In genomic region chr3:127913885-127914709, GRCm38 (mm10) we compare ENCODE assay signal across 10 mouse cellular contexts. TPM values are rescaled to one million over a fixed set of nuclear protein-coding genes. Genes with fewer than 3 reads are reported as not detected.
DNase-seq lines count a peak whose midpoint lies in the region; ATAC-seq and TF ChIP-seq lines count a peak whose summit lies in the region.
"Had no signal": no experiment of that assay in that cellular context is flagged by ENCODE, and none has a peak within 500 bp of the region (broad histone marks: within the 10 kb centered on the region; RNA-seq: fewer than 3 reads in every experiment).

No protein-coding gene starts in this region.

- H3K4me1 ChIP-seq in lung, adult 2 months (ENCODE audit: control insufficient read depth, insufficient read depth, low read length) = no peaks in the 10 kb centered on the region
- 0 out of 2 replicates have a peak, but pooled peaks cover 2% of the 10 kb centered on the region for H3K4me1 ChIP-seq in limb, embryonic 15.5 days
- H3K4me1 ChIP-seq in stomach, embryonic 15.5 days = no peaks in the 10 kb centered on the region
- H3K4me1 ChIP-seq in hindbrain, embryonic 10.5 days (replicated peaks) = no peaks in the 10 kb centered on the region
- H3K4me1 ChIP-seq: limb, embryonic 12.5 days had no signal

- H3K4me3 ChIP-seq in lung, adult 2 months (replicated peaks; ENCODE audit: extremely low read depth, low read depth, low read length) = peak overlapping the region; percentile 38
- H3K4me3 ChIP-seq in limb, embryonic 15.5 days = no peak overlapping the region
- H3K4me3 ChIP-seq in stomach, embryonic 15.5 days (replicated peaks) = no peak overlapping the region
- no peak overlapping the region for H3K4me3 ChIP-seq in hindbrain, embryonic 10.5 days
- H3K4me3 ChIP-seq: limb, embryonic 12.5 days had no signal

- no peaks in the 10 kb centered on the region for H3K27me3 ChIP-seq in limb, embryonic 15.5 days
- H3K27me3 ChIP-seq in stomach, embryonic 15.5 days (replicated peaks) = no peaks in the 10 kb centered on the region
- no peaks in the 10 kb centered on the region for H3K27me3 ChIP-seq in hindbrain, embryonic 10.5 days (ENCODE audit: insufficient read depth, poor library complexity, severe bottlenecking)
- H3K27me3 ChIP-seq: limb, embryonic 12.5 days had no signal

- no peak for DNase-seq in lung, adult 2 months
- DNase-seq in lung, adult 18-20 months = no peak
- no peak for DNase-seq in layer of hippocampus, adult 18-20 months (ENCODE audit: low spot score in 2 of 2)
- DNase-seq in hindbrain, embryonic 10.5 days (ENCODE audit: low spot score) = no peak
- DNase-seq: cerebellum, postnatal 10 days had no signal

- no peak for TF ChIP-seq POLR2A in lung, adult 2 months (IDR thresholded peaks at IDR 0.05; ENCODE audit: borderline replicate concordance, extremely low read depth, low read depth, low read length)

- H3K36me3 ChIP-seq in limb, embryonic 15.5 days = no peaks in the 10 kb centered on the region
- H3K36me3 ChIP-seq in stomach, embryonic 15.5 days = no peaks in the 10 kb centered on the region
- H3K36me3 ChIP-seq in hindbrain, embryonic 10.5 days = no peaks in the 10 kb centered on the region
- H3K36me3 ChIP-seq: limb, embryonic 12.5 days had no signal

- peak overlapping the region; percentile 1; the same call in 1 of the 2 replicates for H3K27ac ChIP-seq in limb, embryonic 15.5 days
- peak overlapping the region; percentile 67 for H3K27ac ChIP-seq in stomach, embryonic 15.5 days
- H3K27ac ChIP-seq in hindbrain, embryonic 10.5 days = no peak overlapping the region
- H3K27ac ChIP-seq: limb, embryonic 12.5 days had no signal

- peak; percentile 67 for ATAC-seq in granulocyte monocyte progenitor cell, adult 5-6 weeks (replicated peaks; ENCODE audit: poor library complexity, severe bottlenecking)
- no peak for ATAC-seq in limb, embryonic 15.5 days (ENCODE audit: insufficient number of reproducible peaks, low FRiP score, low TSS enrichment, low read depth)
- ATAC-seq in stomach, embryonic 15.5 days (ENCODE audit: insufficient read depth, low FRiP score, low read depth) = peak; percentile 74; the same call in 1 of the 2 replicates
- ATAC-seq: Patski had no signal

- H3K9ac ChIP-seq in limb, embryonic 15.5 days = no peak overlapping the region
- no peak overlapping the region for H3K9ac ChIP-seq in stomach, embryonic 15.5 days
- H3K9ac ChIP-seq: limb, embryonic 12.5 days had no signal

- TF ChIP-seq CTCF in lung, adult 2 months (IDR thresholded peaks at IDR 0.05; ENCODE audit: insufficient read depth, low read length) = no peak

- no peaks in the 10 kb centered on the region for H3K9me3 ChIP-seq in limb, embryonic 15.5 days
- no peaks in the 10 kb centered on the region for H3K9me3 ChIP-seq in stomach, embryonic 15.5 days
- H3K9me3 ChIP-seq in hindbrain, embryonic 10.5 days = no peaks in the 10 kb centered on the region

- H3K4me2 ChIP-seq in limb, embryonic 15.5 days = 0 out of 2 replicates have a peak overlapping the region, but pooled peaks have one; percentile 17
- peak overlapping the region; percentile 31 for H3K4me2 ChIP-seq in stomach, embryonic 15.5 days
- H3K4me2 ChIP-seq: limb, embryonic 12.5 days had no signal

- 25% methylated on average over 16 of the region's 16 CpGs for WGBS in lung, adult 2 months
- 31% methylated on average over 16 of the region's 16 CpGs for WGBS in limb, embryonic 15.5 days
- 33% methylated on average over 16 of the region's 16 CpGs for WGBS in stomach, embryonic 15.5 days
- 65% methylated on average over 16 of the region's 16 CpGs for WGBS in hindbrain, embryonic 10.5 days

RNA-seq across cellular contexts. Expression of gene Fam241a, which starts 18.0 kb away (rescaled TPM):
- 4.2 and 4.3 TPM in 2 replicates for polyA plus RNA-seq in lung, adult 2 months (2012; rRNA removed)
- 16.4 and 18.0 TPM in 2 replicates for total RNA-seq in granulocyte monocyte progenitor cell, adult 5-6 weeks (2014; fragmentation: Nextera tagmentation)
- total RNA-seq in granulocyte monocyte progenitor cell, adult 5-6 weeks (2017) = 20.0 and 28.2 TPM in 2 replicates
- polyA plus RNA-seq in limb, embryonic 15.5 days (2015; fragmentation: Nextera tagmentation; extraction: Ambion mirVana) = 8.6 and 10.7 TPM in 2 replicates
- 21.0 and 27.9 TPM in 2 replicates for polyA plus RNA-seq in stomach, embryonic 15.5 days (2015; fragmentation: Nextera tagmentation; extraction: Ambion mirVana)
- total RNA-seq in layer of hippocampus, adult 18-20 months (2021) = 1 to 10 TPM; 1.9 to 3.0 TPM
- 4.6 and 7.1 TPM in 2 replicates for polyA plus RNA-seq in hindbrain, embryonic 10.5 days (2016; fragmentation: Nextera tagmentation; extraction: Ambion mirVana)
